Mouse (Mus musculus) limb, embryonic 13.5 days (tissue): ENCODE results near the gene Cltc. TPM values are rescaled to one million over a fixed set of nuclear protein-coding genes. Genes with fewer than 3 reads are reported as not detected.

Experiments
- ATAC-seq: fragments of 200-750 bp; cut with Nextera tagmentation; 2 replicates; pipeline ENCODE4 v1.8.0; 2017; ENCODE audit warnings: low read depth, moderate number of reproducible peaks, moderate TSS enrichment; ENCODE audit not compliant: low FRiP score
- H3K27ac ChIP-seq: fragments of 300-500 bp; sonication (generic); 2 replicates; pipeline ENCODE4 v1.5.1; 2015; ENCODE audit warnings: inconsistent platforms, mild to moderate bottlenecking, moderate library complexity
- H3K27me3 ChIP-seq: fragments of 300-500 bp; sonication (generic); 2 replicates; pipeline ENCODE4 v1.6.1; 2015; ENCODE audit warnings: mild to moderate bottlenecking, inconsistent platforms
- H3K36me3 ChIP-seq: fragments of 300-500 bp; sonication (generic); 2 replicates; pipeline ENCODE4 v1.6.1; 2015; ENCODE audit warnings: inconsistent platforms, mild to moderate bottlenecking, moderate library complexity
- H3K4me1 ChIP-seq: fragments of 300-500 bp; sonication (generic); 2 replicates; pipeline ENCODE4 v1.6.1; 2015; ENCODE audit warnings: inconsistent platforms
- H3K4me2 ChIP-seq: fragments of 300-500 bp; sonication (generic); replicated peaks from 2 replicates; pipeline ENCODE4 v1.6.1; 2015; ENCODE audit warnings: inconsistent platforms, mild to moderate bottlenecking, moderate library complexity
- H3K4me3 ChIP-seq: fragments of 300-500 bp; sonication (generic); 2 replicates; pipeline ENCODE4 v1.5.1; 2015; ENCODE audit warnings: moderate library complexity, mild to moderate bottlenecking, inconsistent platforms
- H3K9ac ChIP-seq: fragments of 300-500 bp; sonication (generic); 2 replicates; pipeline ENCODE4 v1.6.1; 2015; ENCODE audit warnings: mild to moderate bottlenecking, inconsistent platforms
- H3K9me3 ChIP-seq: fragments of 300-500 bp; sonication (generic); 2 replicates; pipeline ENCODE4 v1.6.1; 2016; ENCODE audit warnings: inconsistent platforms
- WGBS: fragments of 180-500 bp; shearing (Covaris S2); methylation state at CpG from one replicate; pipeline ENCODE4 v1.1.7; 2015; 5-methylcytosine and 5-hydroxymethylcytosine counted together
- polyA plus RNA-seq: library from polyadenylated mRNA; unstranded; fragments of >200 nt; fragmentation: Nextera tagmentation; extraction: Ambion mirVana; gene quantifications from 2 replicates; pipeline ENCODE4 v1.2.1, GENCODE M21; 2015

The Cltc gene
- polyA plus RNA-seq, 1 experiment from 2014 or later = 132 TPM

DNA sequence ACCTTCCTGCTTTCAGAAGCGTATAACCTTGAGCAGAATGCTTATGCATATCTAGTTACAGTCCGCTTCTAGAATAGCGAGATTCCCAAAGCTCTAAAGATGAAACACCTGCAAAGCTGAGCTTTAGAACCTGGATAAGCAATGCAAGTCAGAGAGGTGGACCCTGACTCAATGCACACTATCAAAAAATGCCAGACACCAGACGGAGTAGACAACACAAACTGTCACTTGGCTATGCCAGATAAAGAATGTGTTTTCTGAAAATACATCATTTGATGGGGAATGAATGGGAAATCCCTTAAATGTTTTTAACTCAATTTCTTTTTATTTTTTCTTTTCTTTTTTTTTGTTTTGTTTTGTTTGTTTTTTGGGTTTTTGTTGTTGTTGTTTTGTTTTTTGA lies 81.8 kb downstream of the Cltc start:
- H3K9me3 ChIP-seq = no peaks in the 10 kb centered on the region
- H3K27me3 ChIP-seq = no peaks in the 10 kb centered on the region
- no peaks in the 10 kb centered on the region for H3K4me1 ChIP-seq
- WGBS = 91% methylated on average over 4 of the region's 4 CpGs
- H3K9ac ChIP-seq = no peak overlapping the region
- no peak overlapping the region for H3K4me3 ChIP-seq
- H3K36me3 ChIP-seq = no peaks in the 10 kb centered on the region
- no peak overlapping the region for H3K4me2 ChIP-seq
- no peak for ATAC-seq
- no peak overlapping the region for H3K27ac ChIP-seq

DNA sequence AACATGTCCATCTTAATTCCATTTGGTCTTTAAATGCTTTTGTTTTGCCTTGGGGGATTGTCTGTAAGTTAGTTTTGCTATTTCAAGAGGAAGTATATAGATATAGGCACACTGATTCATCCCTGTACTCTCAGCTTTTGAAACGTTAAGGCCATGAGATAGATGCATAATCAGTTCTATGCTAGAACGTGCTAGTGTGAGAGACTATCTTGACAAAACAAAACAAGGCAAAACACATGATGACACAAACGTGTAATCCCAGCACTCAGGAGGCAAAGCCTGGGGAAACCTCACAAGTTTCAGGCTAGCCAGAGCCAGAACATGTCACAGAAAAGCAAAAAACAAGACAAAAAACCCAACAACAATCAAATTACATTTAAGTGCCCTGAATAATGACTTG lies 84.6 kb downstream of the Cltc start:
- Histone ChIP-seq H3K9ac (no peak overlapping the region), H3K4me1 (no peaks in the 10 kb centered on the region), H3K36me3 (no peaks in the 10 kb centered on the region), H3K4me2 (no peak overlapping the region), H3K4me3 (no peak overlapping the region), H3K9me3 (no peaks in the 10 kb centered on the region), H3K27me3 (no peaks in the 10 kb centered on the region), H3K27ac (no peak overlapping the region)
- ATAC-seq = no peak
- WGBS = 79% methylated on average over 3 of the region's 3 CpGs

DNA sequence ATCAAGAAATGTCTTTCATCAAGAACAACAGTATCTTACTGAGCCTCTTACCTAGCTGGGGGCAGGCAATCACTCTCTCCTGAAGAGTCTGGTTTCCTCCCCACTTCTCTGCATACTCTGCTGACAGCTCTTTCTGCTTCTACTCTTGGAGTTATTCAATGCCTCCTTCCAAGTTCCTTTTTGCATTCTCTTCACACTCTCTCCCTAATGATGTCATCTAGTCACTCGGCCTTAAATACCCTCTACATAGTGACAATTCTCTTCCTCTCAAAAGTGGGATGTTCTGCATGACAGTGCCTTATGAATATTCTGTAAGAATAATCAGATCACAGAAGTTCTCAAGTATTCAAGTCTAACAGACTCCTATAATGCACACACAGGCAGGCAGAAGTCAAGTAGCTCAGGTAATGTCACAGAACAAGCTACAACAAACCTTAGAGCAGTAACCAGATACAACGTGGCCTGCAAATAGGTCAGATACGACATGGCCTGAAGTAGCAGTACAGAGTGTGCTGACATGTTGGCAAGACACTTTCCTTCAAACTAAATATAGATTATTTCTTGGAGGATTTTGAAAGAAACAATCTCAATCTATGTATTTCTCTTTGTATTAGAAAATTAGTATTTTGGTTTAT lies 86.2 kb downstream of the Cltc start:
- Histone ChIP-seq H3K9ac (no peak overlapping the region), H3K9me3 (no peaks in the 10 kb centered on the region), H3K27ac (no peak overlapping the region), H3K4me2 (no peak overlapping the region), H3K4me1 (no peaks in the 10 kb centered on the region), H3K36me3 (no peaks in the 10 kb centered on the region), H3K4me3 (no peak overlapping the region), H3K27me3 (no peaks in the 10 kb centered on the region)
- ATAC-seq = no peak
- WGBS = 69% methylated on average over 3 of the region's 3 CpGs

DNA sequence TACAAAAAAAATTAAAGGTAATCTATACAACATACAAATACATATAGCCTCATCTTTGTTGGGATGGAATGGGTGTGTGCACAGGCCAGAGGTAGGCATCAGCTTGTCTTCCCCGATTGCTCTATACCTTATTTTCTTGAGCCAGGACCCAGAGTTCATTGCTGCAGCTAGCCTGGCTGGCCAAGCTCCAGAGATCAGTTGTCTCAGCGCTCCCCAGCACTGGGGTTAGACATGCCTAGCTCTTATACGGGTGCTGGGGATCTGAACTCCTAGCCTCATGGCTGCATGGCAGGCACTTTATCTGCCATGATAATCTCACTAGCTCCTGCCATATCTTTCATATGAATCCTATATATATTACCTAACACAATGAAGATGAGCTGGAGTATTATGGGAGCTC lies 89.2 kb downstream of the Cltc start:
- Histone ChIP-seq H3K36me3 (peaks cover 21% of the 10 kb centered on the region), H3K4me1 (no peaks in the 10 kb centered on the region), H3K4me3 (no peak overlapping the region), H3K4me2 (no peak overlapping the region), H3K9ac (no peak overlapping the region), H3K27me3 (no peaks in the 10 kb centered on the region), H3K9me3 (no peaks in the 10 kb centered on the region), H3K27ac (no peak overlapping the region)
- WGBS = 87% methylated on average over 3 of the region's 3 CpGs
- ATAC-seq = no peak

DNA sequence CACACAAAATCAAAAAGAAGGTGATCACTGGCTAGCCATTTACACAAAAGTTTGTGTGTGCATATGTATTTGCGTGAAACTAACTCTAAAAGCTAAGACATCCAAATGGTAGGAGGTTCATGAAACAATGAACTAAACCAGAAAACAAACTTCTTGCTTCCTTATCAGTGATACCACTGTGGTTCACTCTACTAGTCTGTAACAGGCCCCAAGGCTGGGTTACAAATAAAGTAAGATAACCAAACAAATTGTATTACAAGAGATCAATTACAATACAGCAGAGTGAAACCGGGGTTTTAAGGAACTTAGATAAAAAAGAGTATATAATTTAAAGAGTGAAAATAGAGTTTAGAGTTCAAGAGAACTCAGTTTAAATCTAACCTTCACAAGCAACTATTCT lies 89.8 kb downstream of the Cltc start:
- Histone ChIP-seq H3K4me2 (no peak overlapping the region), H3K4me3 (no peak overlapping the region), H3K9me3 (no peaks in the 10 kb centered on the region), H3K27me3 (no peaks in the 10 kb centered on the region), H3K27ac (no peak overlapping the region), H3K4me1 (no peaks in the 10 kb centered on the region), H3K36me3 (peaks cover 25% of the 10 kb centered on the region), H3K9ac (no peak overlapping the region)
- WGBS = 91% methylated on average over 2 of the region's 2 CpGs
- ATAC-seq = no peak

DNA sequence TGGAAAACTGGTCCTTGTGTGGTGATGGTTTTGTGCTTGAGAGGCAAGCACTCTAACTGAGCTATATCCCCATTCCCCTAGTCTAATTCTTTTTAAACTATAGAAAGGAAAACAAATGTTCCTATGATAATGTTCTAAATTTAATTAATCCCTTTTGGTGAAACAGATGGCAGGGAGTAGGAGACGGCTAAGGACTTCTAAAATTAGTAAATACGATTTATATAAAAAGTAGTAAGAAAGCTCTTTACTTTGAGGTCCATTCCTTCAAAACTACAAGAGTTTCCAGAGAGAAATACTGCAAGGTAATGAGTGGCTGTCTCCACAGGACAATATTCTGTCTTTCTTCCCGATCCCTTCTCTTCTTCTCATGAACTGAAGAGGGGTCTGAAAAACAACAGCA lies 93.0 kb downstream of the Cltc start:
- H3K4me3 ChIP-seq = no peak overlapping the region
- no peak overlapping the region for H3K4me2 ChIP-seq
- ATAC-seq = no peak
- 91% methylated on average over 3 of the region's 3 CpGs for WGBS
- no peaks in the 10 kb centered on the region for H3K9me3 ChIP-seq
- no peaks in the 10 kb centered on the region for H3K27me3 ChIP-seq
- no peak overlapping the region for H3K9ac ChIP-seq
- H3K4me1 ChIP-seq = no peaks in the 10 kb centered on the region
- H3K36me3 ChIP-seq = peaks cover 46% of the 10 kb centered on the region
- H3K27ac ChIP-seq = no peak overlapping the region

DNA sequence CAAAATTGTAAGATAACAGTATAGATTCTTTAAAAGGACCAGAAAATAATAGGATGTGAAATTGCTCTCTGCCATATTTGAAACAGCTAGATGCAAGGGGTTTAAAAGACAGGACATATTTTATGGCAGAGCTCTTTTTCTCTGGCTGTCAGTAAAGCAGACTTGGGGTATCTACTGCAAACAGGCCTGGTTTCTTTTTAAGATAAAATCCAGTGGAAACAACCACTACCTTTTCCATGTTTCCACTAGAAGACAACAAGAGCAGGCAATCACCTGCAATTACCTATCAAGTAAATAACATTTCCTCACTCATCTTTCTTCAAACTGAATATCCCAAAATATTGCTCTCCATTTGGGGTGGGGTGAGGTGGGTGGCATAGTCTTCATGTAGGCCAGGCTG lies 93.4 kb downstream of the Cltc start:
- Histone ChIP-seq H3K36me3 (peaks cover 46% of the 10 kb centered on the region), H3K9me3 (no peaks in the 10 kb centered on the region), H3K27ac (no peak overlapping the region), H3K9ac (no peak overlapping the region), H3K4me2 (no peak overlapping the region), H3K4me1 (no peaks in the 10 kb centered on the region), H3K4me3 (no peak overlapping the region), H3K27me3 (no peaks in the 10 kb centered on the region)
- no peak for ATAC-seq

DNA sequence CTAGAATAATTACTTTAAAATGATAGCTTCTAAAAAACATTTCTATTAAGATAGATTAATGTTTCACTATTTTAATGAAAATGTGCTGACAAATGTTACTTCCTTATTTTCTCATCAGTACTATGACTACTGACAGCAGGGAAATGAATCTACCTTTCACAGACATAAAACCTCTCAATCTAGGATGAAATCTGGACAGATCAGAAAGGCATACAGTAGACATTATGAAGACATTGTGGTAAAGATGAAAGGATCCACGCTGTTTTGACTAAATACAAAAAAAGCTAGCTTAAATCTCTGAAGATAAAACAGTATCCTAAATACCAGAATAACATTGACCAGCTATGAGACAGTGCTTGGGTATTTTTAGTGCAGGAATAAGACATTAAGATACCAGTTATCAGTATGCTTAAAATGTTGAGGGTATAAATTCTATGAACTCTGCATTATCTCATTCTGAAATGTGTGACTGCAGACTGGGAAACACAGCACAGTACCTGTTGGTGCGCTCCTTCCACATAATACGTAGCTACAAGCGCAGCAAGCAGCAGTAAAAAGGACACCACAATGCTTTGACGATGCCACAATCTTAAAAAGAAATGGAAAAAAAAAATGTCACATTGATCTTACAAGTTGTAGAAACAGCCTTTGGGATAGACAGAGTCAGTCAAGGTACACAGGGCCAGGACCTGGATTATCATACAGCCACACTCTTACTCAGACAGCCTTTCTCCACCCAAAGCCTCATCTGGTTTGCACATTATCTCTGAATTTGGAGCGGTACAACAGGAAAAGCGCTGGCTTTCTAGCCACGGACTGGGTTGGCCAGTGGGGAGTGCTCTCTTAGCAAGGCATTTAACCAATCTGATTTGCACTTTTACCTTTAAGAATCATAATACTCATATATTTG lies 94.1 kb downstream of the Cltc start:
- Histone ChIP-seq H3K36me3 (peaks cover 46% of the 10 kb centered on the region), H3K9me3 (no peaks in the 10 kb centered on the region), H3K4me2 (no peak overlapping the region), H3K4me3 (no peak overlapping the region), H3K4me1 (no peaks in the 10 kb centered on the region), H3K27ac (no peak overlapping the region), H3K9ac (no peak overlapping the region), H3K27me3 (no peaks in the 10 kb centered on the region)
- no peak for ATAC-seq
- WGBS = 92% methylated on average over 8 of the region's 8 CpGs

DNA sequence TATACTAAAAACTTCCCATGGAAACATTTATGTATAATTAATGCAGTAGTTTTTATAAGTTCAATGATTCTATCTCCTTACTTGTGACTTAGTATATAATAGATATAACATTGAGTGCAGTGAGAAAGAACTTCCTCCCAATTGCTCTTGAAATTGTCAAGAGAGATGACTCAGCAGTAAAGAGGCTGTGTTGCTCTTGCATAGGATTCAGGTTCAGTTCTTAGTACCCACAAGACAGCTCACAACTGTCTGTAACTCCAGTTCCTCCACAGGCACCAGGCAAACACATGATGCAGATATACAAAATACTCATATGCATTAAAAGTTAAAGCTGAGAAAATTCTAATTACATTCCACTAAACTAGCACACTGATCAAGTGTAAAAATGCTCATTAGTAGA lies 99.5 kb downstream of the Cltc start:
- Histone ChIP-seq H3K27ac (no peak overlapping the region), H3K36me3 (peaks cover 23% of the 10 kb centered on the region), H3K4me1 (no peaks in the 10 kb centered on the region), H3K4me3 (no peak overlapping the region), H3K9me3 (no peaks in the 10 kb centered on the region), H3K9ac (no peak overlapping the region), H3K27me3 (no peaks in the 10 kb centered on the region), H3K4me2 (no peak overlapping the region)
- no peak for ATAC-seq

DNA sequence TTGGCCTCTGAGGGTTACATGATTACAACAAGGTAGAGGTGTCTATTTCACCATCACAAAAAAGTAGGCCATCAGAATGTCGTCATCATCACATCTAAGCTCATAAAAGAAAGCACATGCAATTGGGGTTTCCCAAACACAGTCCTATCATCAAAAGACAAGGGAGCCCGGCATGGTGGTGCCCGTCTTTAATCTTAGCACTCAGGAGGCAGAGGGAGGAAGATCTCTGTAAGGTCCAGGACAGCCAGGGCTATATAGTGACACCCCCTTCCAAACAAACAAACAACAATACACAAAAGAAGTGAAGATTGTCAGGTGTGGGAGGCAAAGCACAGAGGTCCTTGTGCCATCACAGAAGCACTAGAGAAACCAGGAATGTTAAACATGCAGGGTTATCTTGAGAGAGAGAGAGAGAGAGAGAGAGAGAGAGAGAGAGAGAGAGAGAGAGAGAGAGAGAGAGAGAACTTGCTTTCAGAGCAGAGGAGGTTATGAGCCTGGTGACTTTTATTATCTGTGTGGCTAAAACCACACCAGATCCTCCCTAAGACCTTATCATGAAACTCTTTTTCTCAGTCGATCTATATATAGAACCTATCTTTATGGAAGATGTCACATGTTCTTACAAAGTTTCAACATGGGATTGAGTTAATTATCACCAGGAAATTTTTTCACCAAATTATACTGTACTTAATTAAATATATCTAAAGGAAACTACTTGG lies 100.4 kb downstream of the Cltc start:
- no peak overlapping the region for H3K4me3 ChIP-seq
- H3K4me2 ChIP-seq = no peak overlapping the region
- H3K36me3 ChIP-seq = peaks cover 16% of the 10 kb centered on the region
- H3K9ac ChIP-seq = no peak overlapping the region
- no peaks in the 10 kb centered on the region for H3K27me3 ChIP-seq
- H3K4me1 ChIP-seq = no peaks in the 10 kb centered on the region
- no peaks in the 10 kb centered on the region for H3K9me3 ChIP-seq
- ATAC-seq = no peak
- WGBS = 74% methylated on average over 4 of the region's 4 CpGs
- H3K27ac ChIP-seq = no peak overlapping the region

DNA sequence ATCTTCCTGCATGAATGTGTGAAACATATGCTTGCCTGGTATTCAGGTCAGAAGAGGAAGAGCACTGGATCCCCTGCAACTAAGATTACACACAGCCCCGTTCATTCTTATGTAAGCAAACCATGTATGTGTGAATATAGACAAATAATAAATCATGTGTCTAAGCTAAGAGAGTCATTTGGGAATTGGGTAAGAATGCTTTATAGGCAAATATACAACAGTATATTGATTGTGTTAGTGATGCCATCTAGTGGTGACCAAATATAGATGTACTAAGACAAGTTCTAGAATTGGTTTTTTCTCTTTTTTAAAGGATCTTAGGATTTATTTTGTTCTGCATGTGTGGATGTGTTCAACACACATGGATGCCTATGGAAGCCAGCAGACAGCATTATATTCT lies 101.7 kb downstream of the Cltc start:
- Histone ChIP-seq H3K27ac (no peak overlapping the region), H3K4me1 (no peaks in the 10 kb centered on the region), H3K36me3 (peaks cover 4% of the 10 kb centered on the region), H3K4me2 (no peak overlapping the region), H3K4me3 (no peak overlapping the region), H3K27me3 (no peaks in the 10 kb centered on the region), H3K9ac (no peak overlapping the region), H3K9me3 (no peaks in the 10 kb centered on the region)
- 56% methylated on average over 1 of the region's 1 CpGs for WGBS
- ATAC-seq = no peak

DNA sequence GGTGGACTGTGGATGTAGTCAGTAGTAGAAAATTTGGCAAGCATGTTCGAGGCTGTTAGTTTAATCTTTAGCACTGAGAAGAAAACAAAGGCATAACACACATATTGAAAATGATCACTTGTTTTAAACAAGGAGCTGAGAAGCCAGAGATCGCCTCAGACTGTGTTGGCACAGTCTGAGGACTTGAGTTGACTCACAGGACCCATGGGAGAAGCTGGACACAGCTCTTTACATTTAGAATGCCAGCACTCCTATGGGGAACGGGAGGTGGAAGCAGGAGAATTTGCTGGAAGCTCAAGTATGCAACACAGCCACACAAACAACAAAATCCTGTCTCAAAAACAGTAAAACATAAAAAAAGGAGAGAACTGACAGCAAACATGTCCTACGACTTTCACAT lies 103.3 kb downstream of the Cltc start:
- no peak overlapping the region for H3K9ac ChIP-seq
- no peaks in the 10 kb centered on the region for H3K27me3 ChIP-seq
- ATAC-seq = no peak
- H3K9me3 ChIP-seq = no peaks in the 10 kb centered on the region
- 83% methylated on average over 4 of the region's 4 CpGs for WGBS
- no peak overlapping the region for H3K4me2 ChIP-seq
- H3K4me3 ChIP-seq = no peak overlapping the region
- no peaks in the 10 kb centered on the region; the same call in none of the 2 replicates for H3K36me3 ChIP-seq
- H3K4me1 ChIP-seq = no peaks in the 10 kb centered on the region
- no peak overlapping the region for H3K27ac ChIP-seq
